Mouse (Mus musculus): ENCODE data around the gene Fbln2.
"Not testable (repeated sequence)": the region's sequence is repeated elsewhere in the genome, so short reads cannot be mapped to it uniquely, and the experiment has no call there.

Gene Fbln2

GRCm38 (mm10) chr6:91212155-91212554 is at the start of gene Fbln2:
Gene Fbln2 (plus strand): TSS chr6:91212455.
- DNase-seq (ENCODE audit: low spot score in 2 of 2): not testable (repeated sequence)

GRCm38 (mm10) chr6:91163195-91163911 is 48.9 kb upstream of the Fbln2 start:
- DNase-seq (ENCODE audit: low spot score in 2 of 2): peak; percentile 27 to 36

GRCm38 (mm10) chr6:91164584-91164983 is 47.7 kb upstream of the Fbln2 start:
- no peak for DNase-seq (ENCODE audit: low spot score in 2 of 2)

- DNase-seq (ENCODE audit: low spot score in 2 of 2): peak; percentile 52 to 74
Measured at GRCm38 (mm10) chr6:91165210-91165609, 47.0 kb upstream of the Fbln2 start.

GRCm38 (mm10) chr6:91167828-91168227 is 44.4 kb upstream of the Fbln2 start:
- DNase-seq (ENCODE audit: low spot score in 2 of 2): no peak

- DNase-seq (ENCODE audit: low spot score in 2 of 2): no peak
Measured at GRCm38 (mm10) chr6:91169129-91169528, 43.1 kb upstream of the Fbln2 start.

GRCm38 (mm10) chr6:91171396-91171895 is 40.8 kb upstream of the Fbln2 start:
- no peak for DNase-seq (ENCODE audit: low spot score in 2 of 2)

- no peak for DNase-seq (ENCODE audit: low spot score in 2 of 2)
Measured at GRCm38 (mm10) chr6:91172381-91172780, 39.9 kb upstream of the Fbln2 start.

GRCm38 (mm10) chr6:91173221-91173880 is 38.9 kb upstream of the Fbln2 start:
- DNase-seq (ENCODE audit: low spot score in 2 of 2): no peak

GRCm38 (mm10) chr6:91174211-91174610 is 38.0 kb upstream of the Fbln2 start:
- DNase-seq (ENCODE audit: low spot score in 2 of 2): no peak

GRCm38 (mm10) chr6:91180767-91181171 is 31.5 kb upstream of the Fbln2 start:
- no peak for DNase-seq (ENCODE audit: low spot score in 2 of 2)

GRCm38 (mm10) chr6:91181320-91181719 is 30.9 kb upstream of the Fbln2 start:
- no peak for DNase-seq (ENCODE audit: low spot score in 2 of 2)

GRCm38 (mm10) chr6:91182075-91182490 is 30.2 kb upstream of the Fbln2 start:
- DNase-seq (ENCODE audit: low spot score in 2 of 2): no peak

- DNase-seq (ENCODE audit: low spot score in 2 of 2): no peak
Measured at GRCm38 (mm10) chr6:91183041-91183440, 29.2 kb upstream of the Fbln2 start.

- DNase-seq (ENCODE audit: low spot score in 2 of 2): no peak
Measured at GRCm38 (mm10) chr6:91183980-91184379, 28.3 kb upstream of the Fbln2 start.

GRCm38 (mm10) chr6:91184776-91185175 is 27.5 kb upstream of the Fbln2 start:
- no peak for DNase-seq (ENCODE audit: low spot score in 2 of 2)

- no peak for DNase-seq (ENCODE audit: low spot score in 2 of 2)
Measured at GRCm38 (mm10) chr6:91185502-91185901, 26.8 kb upstream of the Fbln2 start.

- peak in 1 of 2 experiments; percentile 19 for DNase-seq (ENCODE audit: low spot score in 2 of 2)
Measured at GRCm38 (mm10) chr6:91186161-91186931, 25.9 kb upstream of the Fbln2 start.

- DNase-seq (ENCODE audit: low spot score in 2 of 2): no peak
Measured at GRCm38 (mm10) chr6:91186934-91187333, 25.3 kb upstream of the Fbln2 start.

- no peak for DNase-seq (ENCODE audit: low spot score in 2 of 2)
Measured at GRCm38 (mm10) chr6:91187871-91188270, 24.4 kb upstream of the Fbln2 start.

GRCm38 (mm10) chr6:91189971-91190370 is 22.3 kb upstream of the Fbln2 start:
- DNase-seq (ENCODE audit: low spot score in 2 of 2): no peak

- no peak for DNase-seq (ENCODE audit: low spot score in 2 of 2)
Measured at GRCm38 (mm10) chr6:91191465-91191864, 20.8 kb upstream of the Fbln2 start.
